Mouse (Mus musculus): ENCODE data around the gene Klf3. TPM values are rescaled to one million over a fixed set of nuclear protein-coding genes. Genes with fewer than 3 reads are reported as not detected.
A peak's percentile ranks its signal among the peaks of the same experiment; 100 is the strongest.
"Not testable (repeated sequence)": the region's sequence is repeated elsewhere in the genome, so short reads cannot be mapped to it uniquely, and the experiment has no call there.

The Klf3 gene
- total RNA-seq, 2 experiments from 2014 or later = 58.1 to 59.5 TPM

GRCm38 (mm10) chr5:64877235-64878026 lies 74.2 kb downstream of the Klf3 start:
- no peak for DNase-seq (ENCODE audit: low spot score in 2 of 2)

- DNase-seq (ENCODE audit: low spot score in 2 of 2) = peak in 1 of 2 experiments; percentile 42
These were observed 74.8 kb downstream of the Klf3 start for GRCm38 (mm10) chr5:64878027-64878425.

GRCm38 (mm10) chr5:64878526-64878925 lies 75.3 kb downstream of the Klf3 start:
- no peak for DNase-seq (ENCODE audit: low spot score in 2 of 2)

GRCm38 (mm10) chr5:64879241-64879640 lies 76.1 kb downstream of the Klf3 start:
- DNase-seq (ENCODE audit: low spot score in 2 of 2) = no peak

- DNase-seq (ENCODE audit: low spot score in 2 of 2) = not testable (repeated sequence)
These were observed 78.4 kb downstream of the Klf3 start for GRCm38 (mm10) chr5:64881559-64881958.

GRCm38 (mm10) chr5:64881976-64882375 lies 78.8 kb downstream of the Klf3 start:
- DNase-seq (ENCODE audit: low spot score in 2 of 2) = not testable (repeated sequence)

Other genes with a start within 250 kb of the Klf3 start
- under 1 TPM in 1 of 2 experiments, not detected in 1; 0.97 TPM for gene Tlr1, start 130.2 kb downstream of the Klf3 start, total RNA-seq (2021)
- gene Tlr6, start 156.7 kb downstream of the Klf3 start, total RNA-seq (2021) = 1 to 10 TPM in 1 of 2 experiments, under 1 TPM in 1; 0.89 to 1.2 TPM
- 1 to 10 TPM; 4.6 to 4.7 TPM for gene Fam114a1, start 166.7 kb downstream of the Klf3 start, total RNA-seq (2021)